Mouse (Mus musculus) retina, embryonic 14.5 days (tissue): Measurements from ENCODE around the gene Dcaf5.
A peak's percentile ranks its signal among the peaks of the same experiment; 100 is the strongest.

Source experiments
- DNase-seq: peaks from one replicate; pipeline ENCODE4 v3.0.0-alpha.2; 2015; ENCODE audit warnings: low spot score

Gene Dcaf5

DNA sequence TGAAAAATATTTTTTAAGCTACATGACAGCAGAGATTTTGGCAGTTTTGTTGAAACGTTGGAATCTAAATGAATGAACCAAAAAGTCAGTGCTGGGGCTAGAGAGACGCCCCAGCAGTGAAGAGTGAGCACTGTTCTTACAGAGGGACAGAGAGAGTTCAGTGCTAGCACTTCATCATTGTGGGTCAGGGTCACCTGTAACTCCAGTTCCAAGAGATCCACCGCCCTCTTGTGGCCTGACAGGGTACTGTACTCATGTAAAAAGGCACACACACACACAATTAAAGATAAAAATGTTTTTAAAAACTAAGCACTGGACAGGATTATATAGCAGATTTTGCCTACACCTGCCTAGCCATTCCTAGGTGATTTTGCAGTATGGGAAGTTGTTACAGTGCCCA, 29.8 kb downstream of the Dcaf5 start:
- peak; percentile 67 for DNase-seq

DNA sequence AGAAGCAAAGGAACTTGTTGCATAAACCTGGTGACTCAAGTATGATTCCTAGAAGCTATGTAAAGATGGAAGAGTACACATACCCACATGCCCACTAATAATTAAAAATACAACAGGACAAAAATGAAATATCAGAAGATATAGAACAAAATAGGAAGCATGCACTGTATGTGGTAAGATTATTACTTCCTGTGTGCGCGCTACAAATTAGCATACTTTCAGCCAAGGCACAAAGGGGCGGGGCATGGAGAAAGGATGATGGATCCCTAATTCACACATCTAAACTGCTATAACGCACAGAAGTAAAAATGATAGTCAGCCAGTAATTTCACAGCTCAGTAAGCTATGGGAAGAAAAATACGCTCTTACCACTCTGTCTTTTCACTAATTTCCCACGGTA, 32.3 kb downstream of the Dcaf5 start:
- DNase-seq, result no peak

DNA sequence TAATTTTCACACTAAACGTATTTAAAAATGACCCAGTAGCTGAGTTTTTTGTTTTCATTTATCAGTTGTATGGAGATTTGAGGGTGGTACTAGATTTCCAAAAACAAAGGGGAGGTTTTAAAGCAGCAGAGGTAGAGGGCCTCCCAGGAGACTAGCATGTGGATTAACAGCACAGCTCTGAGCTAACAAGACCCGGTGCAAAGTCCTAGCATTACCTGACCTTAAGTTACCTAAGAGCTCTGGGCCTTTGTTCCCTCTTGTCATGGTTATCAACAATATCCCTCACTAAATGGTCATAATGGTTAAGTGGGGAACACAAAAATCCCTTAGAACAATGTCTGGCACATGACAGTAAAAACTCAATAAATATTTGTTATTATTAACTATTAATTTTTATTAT, 37.3 kb downstream of the Dcaf5 start:
- no peak for DNase-seq

- DNase-seq, result peak; percentile 8
Measured at GRCm38 (mm10) chr12:80396397-80396796, 40.0 kb downstream of the Dcaf5 start.

DNA sequence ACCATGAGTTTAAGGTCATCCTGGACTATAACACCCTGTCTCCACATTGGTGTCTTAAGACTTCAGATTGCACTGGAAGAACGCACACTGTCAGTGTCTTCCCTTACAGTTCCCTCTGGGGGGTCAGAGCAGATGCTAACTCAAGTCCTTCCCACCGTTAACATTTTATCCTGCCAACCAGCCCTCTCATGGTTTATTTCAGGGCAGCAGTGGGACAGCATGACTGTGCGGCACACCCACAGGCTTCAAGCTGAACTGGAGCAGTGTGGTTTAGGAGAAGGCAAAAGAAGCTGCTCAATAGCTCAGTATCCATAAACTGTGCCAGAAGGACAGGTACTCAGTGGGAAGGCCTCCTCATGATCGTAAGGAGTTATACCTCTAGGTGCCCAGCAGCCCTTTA, 41.1 kb downstream of the Dcaf5 start:
- no peak for DNase-seq

DNA sequence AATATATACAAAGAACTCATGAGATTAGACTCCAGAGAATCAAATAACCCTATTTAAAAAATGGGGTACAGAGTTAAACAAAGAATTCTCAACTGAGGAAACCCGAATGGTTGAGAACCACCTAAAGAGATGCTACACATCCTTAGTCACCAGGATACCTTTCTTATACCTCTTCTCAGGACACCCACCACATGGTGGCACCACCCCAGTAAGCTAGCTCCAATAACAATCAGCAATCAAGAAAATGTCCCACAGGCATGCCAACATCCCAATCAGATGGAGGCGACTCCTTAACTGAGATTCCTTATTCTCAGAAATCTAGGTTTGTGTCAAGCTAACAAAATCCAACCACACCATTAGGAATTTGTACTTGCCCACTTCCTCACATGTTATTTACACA, 42.4 kb downstream of the Dcaf5 start:
- DNase-seq, result no peak

GRCm38 (mm10) chr12:80389448-80389847, 47.0 kb downstream of the Dcaf5 start:
- peak; percentile 49 for DNase-seq

DNA sequence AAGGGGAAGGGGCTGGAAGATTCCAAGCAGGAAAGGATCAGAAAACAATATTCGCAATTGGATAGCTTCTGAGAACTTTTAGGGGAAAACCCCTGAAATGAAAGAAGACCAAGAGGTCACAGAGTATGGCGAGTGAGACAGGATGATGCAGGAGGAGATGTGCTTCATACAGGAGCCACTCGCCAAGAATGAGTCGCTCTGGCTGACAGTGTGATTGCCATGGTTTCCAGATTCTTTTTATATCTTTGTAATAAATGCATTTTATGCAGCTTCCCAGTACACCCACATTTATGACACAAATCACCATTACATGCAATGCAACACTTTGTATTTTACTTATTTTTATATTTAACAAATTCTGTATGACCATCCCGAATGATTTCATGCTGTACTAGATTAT, 49.1 kb downstream of the Dcaf5 start:
- no peak for DNase-seq

- DNase-seq, result no peak
Measured at GRCm38 (mm10) chr12:80385361-80385760, 51.0 kb downstream of the Dcaf5 start.

DNA sequence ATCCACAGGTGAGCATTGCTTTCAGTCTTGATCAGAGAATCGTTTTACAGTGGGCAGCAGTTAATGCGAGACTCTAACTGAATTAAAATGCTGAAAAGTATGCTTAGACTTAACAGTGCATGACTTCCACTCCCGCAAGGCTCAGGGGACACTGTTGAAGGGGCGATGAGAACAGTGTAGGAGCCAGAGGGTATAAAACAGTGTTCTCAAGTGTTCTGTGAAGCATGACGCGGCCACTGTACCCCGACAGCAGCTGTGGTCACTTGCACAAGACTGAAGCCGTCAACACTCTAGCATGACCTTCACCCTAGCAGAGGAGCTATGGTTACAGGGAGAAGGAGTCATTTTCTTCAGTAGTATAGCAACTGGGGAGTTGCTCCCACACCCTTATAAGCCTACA, 52.9 kb downstream of the Dcaf5 start:
- DNase-seq, result no peak

- DNase-seq, result no peak
Measured at GRCm38 (mm10) chr12:80382794-80383193, 53.6 kb downstream of the Dcaf5 start.

DNA sequence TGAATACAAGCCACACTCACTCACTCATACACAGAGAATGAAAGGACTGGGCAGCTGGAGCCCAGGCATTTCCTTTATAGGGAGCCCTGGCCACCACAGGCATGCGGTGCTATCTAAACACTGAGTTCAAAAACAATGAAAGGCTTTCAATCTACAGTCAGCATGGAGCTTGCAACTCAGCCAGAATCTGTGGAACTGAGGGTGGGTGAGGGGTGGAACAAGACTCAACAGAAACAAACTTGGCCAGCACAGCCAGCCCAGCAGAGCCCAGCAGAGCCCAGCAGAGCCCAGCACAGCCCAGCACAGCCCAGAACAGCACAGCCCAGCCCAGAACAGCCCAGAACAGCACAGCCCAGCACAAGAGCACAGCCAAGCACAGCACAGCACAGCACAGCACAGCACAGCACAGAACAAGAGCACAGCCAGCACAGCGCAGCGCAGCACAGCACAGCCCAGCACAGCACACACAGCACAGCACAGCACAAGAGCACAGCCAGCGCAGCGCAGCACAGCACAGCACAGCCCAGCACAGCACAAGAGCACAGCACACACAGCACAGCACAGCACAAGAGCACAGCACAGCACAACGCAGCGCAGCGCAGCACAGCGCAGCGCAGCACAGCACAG, 56.5 kb downstream of the Dcaf5 start:
- DNase-seq, result no peak

- DNase-seq, result no peak
Measured at GRCm38 (mm10) chr12:80379393-80379792, 57.0 kb downstream of the Dcaf5 start.

GRCm38 (mm10) chr12:80377604-80378003, 58.8 kb downstream of the Dcaf5 start:
- peak; percentile 65 for DNase-seq

DNA sequence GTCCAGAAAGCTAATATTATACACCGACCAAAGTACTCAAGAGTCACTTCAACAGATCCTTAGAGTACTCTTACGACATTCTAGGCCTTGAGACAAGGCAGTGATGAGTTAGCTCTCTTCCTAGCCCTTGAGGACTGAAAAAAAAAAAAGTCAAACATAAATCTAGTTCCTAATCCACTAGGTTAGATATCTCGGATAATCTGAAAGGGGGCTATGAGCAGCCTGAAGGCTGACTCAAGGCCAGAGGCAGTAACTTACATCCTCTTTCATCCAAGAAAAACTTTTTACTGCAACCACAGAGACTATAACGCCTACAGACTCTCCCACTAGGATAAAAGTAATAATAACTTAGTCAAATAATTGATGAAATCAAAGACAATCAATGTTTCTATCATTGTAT, 60.7 kb downstream of the Dcaf5 start:
- no peak for DNase-seq

GRCm38 (mm10) chr12:80374736-80375135, 61.7 kb downstream of the Dcaf5 start:
- DNase-seq, result no peak

DNA sequence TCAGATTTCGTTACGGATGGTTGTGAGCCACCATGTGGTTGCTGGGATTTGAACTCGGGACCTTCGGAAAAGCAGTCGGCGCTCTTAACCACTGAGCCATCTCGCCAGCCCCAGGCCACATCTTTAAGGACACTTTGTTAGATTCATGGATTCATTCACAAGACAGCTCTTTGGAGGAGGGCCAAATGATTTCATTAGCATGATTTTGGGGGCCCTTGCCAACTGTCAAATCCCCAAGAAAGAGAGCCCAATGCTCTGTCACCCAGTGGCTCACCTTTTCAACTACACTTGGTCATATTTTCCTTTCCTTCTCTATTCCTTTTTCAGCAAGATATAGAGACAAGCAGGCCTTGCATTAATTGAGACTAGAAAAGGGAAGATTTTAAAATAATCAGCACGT, 63.5 kb downstream of the Dcaf5 start:
- DNase-seq, result no peak

DNA sequence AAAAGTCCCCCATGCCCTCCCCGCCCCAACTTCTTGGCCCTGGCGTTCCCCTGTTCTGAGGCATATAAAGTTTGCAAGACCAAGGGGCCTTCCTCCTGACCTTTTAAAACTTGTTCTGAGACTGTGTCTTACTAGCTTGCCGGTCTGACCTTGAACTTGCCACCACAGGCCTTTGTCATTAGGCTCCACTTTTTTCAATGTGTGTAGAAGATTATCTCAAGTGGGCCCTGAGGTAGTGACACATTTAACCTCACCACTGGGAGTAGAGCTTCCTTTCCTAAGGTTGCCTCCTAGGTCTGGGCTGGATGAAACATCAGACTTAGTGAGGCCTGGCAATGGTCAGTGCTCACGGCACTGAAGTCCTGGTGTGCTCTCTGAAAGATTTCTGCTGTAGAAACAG, 69.2 kb downstream of the Dcaf5 start:
- DNase-seq, result no peak

DNA sequence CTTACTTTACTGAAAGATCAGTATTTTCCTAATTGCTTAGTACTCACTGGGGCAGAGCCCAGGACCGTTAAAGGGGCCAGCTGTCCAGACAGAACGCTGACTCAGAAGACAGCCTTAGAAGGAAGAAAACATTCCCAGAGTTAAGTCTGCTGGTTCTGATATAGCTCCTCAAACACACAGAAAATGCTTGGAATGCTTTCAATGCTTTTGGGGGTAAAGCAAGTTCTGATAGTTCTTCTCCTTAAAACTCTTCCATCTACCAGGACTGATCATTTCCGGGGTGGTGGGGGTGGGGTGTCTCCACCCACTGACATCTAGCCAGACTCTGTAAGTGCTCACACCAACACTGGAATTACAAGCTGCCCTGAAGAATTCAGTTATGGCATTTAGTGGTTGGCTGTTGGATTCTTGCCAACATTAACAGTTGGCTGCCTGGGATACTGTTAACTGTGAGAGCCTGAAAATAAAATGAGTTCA, 70.4 kb downstream of the Dcaf5 start:
- DNase-seq, result peak; percentile 32

DNA sequence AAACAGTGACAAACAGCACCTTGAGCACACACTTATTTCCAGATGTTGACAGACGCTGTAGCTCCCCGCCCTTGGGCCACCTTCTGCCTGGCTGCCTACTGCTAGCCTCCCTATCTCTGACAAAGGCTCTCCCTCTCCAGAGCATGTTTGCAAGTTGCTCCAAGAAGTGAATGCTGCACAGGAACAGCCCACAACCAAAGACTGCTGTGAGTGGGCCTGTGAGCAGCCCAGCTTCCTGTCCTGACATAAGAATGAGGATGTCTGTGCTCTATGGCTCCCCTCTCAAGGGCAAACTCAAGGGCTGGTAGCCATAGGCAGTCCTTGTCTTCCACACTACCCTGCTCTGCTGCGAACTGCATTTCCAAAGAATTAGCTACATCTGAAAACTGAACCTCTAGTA, 71.1 kb downstream of the Dcaf5 start:
- DNase-seq, result peak; percentile 17

DNA sequence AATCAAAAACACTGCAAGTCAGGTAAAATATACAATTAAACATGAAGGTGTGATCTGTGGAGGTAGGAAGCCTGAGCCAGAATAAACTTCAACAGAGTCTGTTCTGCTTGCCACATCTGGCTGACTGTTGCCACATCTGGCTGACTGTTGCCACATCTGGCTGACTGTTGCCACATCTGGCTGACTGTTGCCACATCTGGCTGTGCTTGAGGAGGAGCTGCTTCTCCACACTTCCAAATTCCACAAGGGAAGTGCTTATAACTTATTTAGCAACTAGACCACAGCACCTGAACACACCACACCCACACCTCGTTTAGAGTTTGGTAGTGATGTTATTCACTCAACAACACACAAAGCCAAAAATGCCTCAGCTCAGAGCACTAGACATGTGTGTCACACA, 74.7 kb downstream of the Dcaf5 start:
- no peak for DNase-seq

- DNase-seq, result no peak
Measured at GRCm38 (mm10) chr12:80360321-80360720, 76.1 kb downstream of the Dcaf5 start.

- no peak for DNase-seq
Measured at GRCm38 (mm10) chr12:80344777-80345231, 91.6 kb downstream of the Dcaf5 start.

DNA sequence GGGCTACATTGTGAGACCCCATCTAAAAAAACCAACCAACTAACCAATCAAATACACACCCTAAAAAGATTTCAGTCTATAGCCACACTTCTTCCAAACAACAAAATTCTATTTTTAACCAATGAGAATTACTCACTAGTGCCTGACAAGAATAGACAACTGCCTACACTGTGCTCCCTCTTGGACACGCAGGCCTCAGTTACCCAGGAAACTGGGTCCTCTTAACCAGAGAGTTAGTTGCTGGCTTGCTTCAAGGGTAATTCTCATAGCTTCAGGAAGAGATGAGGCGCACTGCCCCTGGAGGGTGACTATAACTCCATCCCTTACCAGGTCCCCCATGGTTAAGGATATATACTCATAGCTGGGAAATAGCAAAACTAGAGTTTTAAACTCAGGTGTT, 95.5 kb downstream of the Dcaf5 start:
- DNase-seq, result no peak
